Mouse (Mus musculus): ENCODE measurements at regions not wholly inside any gene's neighbourhood (a gene's known extent, or its start where the extent isn't known, plus 50 kb on each side); places are given as distances from the start of the nearest gene placed in this dataset.

DNA sequence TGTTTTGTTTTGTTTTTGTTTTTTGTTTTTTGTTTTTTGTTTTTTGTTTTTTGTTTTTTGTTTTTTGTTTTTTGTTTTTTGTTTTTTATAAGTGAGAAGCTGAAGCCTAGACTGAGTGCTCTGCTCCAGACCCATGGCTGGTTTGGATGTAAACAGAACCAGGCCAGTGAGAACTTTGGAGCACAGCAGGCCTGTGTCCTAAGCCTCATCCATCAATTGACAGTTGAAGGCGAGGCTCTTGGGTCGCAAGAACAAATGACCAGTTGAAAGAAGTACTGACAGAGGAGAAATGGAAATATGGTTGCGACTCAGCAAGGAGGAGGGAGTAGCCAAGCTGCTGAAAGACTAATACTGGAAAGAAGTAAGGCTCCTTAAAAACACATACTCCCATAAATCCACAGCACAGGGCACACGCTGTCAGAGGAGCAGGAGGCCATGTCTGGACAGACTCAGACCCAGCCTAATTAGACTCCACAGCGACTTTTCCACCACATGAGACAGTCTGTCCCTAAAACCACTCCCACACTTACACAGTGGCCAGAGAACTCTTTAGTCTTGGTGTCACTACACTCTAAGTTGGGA lies 240.6 kb upstream of the Akirin2 start:
- ATAC-seq (ENCODE audit: extremely low read depth, insufficient number of reproducible peaks, low FRiP score, poor library complexity, severe bottlenecking) = no peak

DNA sequence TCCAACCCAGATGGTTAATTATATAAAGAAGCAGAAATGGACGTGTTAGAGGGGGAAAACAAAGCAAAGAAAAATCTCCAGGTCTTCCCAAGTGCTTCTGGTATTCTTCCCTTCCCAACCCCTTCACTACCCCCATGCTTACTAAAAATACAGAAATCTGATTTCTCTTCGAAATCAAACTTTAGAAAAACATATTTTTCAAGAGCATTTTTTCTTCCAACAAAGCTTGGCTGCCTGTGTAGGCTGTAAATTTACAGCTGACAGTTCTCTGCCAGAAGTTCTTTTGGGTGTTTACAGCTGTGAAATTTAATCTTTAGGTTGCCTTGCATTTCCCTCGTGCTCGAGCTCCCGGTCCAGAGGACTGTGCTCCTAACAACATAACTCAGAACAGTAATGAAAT lies 234.9 kb upstream of the Akirin2 start:
- no peak for ATAC-seq (ENCODE audit: extremely low read depth, insufficient number of reproducible peaks, low FRiP score, poor library complexity, severe bottlenecking)

DNA sequence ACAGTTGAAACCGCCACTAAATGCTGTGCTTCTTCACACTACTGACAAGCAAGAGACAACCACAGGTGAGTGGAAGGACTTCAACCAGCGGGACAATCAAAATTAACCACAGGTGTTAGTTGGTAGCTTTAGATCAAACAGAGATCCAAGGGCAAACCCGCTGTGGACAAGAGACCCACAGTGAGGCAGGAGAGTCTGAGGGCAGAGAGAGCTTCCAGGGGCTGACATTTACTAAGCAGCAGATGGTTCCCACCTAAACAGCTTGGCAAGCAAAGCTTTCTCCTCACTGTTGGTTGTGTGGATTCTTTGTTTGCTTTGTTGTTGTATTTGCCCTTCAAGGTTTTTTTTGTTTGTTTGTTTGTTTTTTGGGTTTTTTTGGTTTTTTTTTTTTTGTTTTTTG lies 227.9 kb upstream of the Akirin2 start:
- no peak for ATAC-seq (ENCODE audit: extremely low read depth, insufficient number of reproducible peaks, low FRiP score, poor library complexity, severe bottlenecking)

DNA sequence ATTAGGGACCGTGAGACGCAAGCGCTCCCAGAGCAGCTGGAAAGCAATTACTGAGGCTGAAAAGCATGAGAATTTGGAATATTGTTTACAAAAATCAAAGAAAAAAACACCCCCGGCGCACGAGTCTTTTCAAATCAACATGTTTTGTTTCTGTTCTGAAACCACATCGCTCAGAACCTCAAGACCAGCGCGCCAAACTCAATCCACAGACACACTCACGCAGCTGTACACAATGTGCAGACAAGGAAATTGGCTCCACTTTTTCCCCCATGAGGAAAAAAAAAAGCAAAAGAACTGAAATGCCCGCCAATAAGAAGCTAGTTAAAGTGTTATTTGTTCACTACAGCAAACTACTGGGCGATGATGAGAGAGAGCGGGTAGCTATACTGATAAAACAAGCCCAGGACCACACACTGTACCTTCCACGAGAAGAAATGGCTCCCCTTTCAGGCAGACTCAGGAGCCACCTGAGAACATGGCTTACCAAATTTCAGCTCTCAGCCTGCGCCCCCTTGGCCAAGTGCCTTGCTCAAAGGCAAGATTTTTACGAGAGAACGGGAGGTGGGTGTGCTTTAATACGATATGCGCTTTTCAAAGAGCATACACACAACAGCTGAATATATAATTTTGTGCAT lies 222.5 kb upstream of the Akirin2 start:
- ATAC-seq (ENCODE audit: extremely low read depth, insufficient number of reproducible peaks, low FRiP score, poor library complexity, severe bottlenecking) = no peak

DNA sequence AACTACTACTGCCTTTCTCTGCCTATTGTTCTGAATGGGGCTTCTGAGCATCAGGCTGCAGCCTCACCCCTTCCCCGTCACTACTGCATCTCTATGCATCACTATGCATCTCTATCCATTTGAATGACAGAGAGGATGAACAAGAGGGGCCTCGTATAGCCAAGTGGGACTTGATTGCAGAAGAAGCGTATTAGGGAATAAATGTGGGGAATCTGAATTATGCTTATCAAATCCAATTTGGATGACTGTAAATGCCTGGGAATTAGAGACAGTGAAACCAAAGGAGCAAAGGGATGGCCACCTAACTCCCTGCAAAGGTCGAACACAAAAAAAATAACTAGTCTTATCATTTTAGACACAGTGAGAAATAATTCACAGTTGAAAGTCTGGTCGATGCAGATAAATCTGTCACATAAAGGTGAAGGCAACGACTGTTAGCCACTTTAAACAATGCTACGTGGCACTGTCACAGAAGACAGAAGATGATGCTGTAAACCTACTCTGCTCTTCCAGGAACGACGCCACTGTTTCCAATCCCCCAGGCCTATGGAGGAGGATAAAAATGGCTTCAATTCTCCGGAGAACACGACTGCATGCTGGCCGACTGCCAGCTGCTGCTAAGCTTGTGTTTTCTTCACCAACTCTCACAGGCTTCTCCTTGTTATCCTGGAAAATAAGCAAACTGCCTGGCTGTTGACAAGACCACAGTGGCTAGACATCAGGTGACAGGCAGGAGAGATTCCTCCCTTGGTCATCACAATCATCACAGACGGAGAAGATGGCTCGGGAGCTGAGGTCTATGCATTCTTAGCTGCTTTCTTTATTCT lies 213.6 kb upstream of the Akirin2 start:
- no peak for ATAC-seq (ENCODE audit: extremely low read depth, insufficient number of reproducible peaks, low FRiP score, poor library complexity, severe bottlenecking)

DNA sequence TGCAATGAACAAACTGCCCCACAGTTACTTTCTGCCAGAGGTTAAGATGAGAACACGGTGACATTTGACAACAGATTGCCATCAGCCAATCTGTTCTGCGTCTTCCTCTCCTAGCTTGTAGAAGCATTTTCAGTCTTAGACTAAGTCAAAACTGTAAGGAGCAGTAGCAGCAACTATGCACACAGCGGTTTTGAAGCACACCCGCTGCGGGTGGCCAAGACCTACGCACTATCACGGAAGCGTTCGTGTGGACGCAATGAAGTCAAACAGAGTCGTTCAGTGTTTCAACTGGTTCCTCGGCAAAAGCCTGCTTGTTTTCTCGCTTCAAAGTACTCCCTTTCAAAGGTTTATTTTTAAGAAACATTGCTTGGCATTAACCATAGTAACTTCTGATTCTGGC lies 212.9 kb upstream of the Akirin2 start:
- no peak for ATAC-seq (ENCODE audit: extremely low read depth, insufficient number of reproducible peaks, low FRiP score, poor library complexity, severe bottlenecking)

DNA sequence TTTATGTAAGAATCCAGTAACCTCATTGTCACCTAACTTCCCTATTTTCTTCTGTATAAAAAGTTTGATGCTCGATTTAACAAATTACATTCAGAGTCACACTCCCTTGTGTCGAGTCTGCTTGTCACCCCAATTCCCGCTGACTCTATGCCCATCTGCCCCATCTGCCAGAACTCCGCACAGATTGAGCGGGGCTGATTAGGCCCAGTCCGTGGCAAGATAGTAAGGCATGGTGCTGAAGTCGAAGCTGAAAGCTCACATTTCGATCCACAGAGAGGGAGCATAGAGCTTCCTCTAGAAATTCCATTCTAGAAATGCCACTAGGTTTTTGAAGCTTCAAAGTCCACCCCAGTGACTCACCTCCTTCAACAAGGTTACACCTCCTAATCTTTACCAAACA lies 210.7 kb upstream of the Akirin2 start:
- no peak for ATAC-seq (ENCODE audit: extremely low read depth, insufficient number of reproducible peaks, low FRiP score, poor library complexity, severe bottlenecking)

DNA sequence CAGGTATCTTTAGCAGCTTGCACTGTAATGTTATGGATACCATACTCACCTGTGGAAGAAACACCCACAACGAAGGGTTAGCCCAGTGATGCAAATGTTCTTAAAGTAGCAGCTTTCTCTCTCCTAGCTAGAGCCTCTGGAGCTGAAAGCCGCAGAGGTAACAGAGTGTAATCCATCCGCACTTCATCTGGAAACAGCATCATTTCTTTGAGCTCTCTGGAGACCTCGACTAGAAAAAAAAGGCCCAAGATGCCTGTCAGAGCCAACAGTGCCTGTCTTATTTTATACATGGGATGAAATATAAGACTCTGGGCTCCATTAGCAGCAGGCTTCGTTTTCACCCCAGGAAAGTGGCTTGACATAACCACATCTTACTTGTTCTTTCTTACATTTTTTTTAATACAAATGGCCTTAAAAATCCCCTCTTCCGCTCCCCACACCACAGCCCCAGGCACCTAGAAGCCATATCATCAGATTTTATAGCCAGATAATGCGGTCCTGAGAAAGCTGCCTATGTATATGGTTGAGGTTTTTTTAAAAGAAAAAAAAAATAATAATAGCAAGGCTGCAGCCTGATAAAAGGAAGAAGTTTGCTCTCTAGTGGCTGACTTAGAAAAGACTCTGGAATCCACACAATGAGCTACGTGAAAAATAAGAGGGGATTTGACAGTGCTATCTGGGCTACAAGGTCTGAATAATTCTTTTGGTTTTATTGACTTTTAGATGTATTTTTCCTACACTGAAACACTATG lies 179.3 kb upstream of the Akirin2 start:
- ATAC-seq (ENCODE audit: extremely low read depth, insufficient number of reproducible peaks, low FRiP score, poor library complexity, severe bottlenecking) = no peak

DNA sequence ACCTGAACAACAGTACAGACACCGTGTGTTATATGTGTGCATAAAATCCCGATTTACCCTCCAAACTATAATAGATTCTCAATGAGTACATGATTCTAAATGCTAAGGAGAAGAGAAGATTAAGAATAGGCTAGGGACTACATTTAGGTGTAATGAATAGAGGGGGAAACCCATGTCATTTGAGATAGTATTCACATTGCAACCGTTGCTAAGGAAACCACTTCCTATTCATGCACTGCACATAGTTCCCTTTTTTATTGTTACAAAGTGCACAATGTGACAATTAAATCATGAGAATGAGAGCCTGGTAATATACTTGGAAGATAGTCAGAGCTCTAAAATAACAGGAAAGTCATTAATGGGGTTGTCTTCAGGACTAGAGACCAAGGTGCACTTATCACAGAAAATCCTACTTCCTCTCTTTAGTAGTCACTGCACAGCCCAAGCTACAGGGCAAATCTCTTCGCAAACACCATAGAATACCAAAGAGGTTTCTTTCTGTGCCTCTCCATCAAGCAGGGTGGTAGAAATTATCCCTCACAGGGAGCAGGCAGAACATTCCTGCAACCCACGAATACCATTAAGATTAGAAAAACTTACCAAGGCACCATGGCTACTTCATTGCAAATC lies 164.3 kb upstream of the Akirin2 start:
- ATAC-seq (ENCODE audit: extremely low read depth, insufficient number of reproducible peaks, low FRiP score, poor library complexity, severe bottlenecking) = no peak

DNA sequence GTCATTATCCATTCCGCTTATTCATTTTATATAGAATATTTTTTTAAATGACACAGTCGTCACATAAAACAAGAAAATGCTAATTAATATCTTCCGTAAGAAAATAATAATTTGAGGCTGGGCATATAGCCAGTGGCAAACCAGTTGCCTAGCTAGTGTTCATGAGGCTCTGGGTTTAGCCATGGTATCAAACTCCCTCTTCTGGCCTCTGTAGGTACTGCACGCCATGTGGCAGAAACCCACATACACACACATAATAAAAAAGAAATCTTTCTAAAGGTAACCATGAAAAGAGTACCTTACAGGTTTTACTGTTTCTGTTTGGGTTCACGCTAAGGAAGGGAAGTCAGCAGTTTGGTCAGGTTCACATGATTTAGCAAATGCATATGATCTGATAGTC lies 159.2 kb upstream of the Akirin2 start:
- ATAC-seq (ENCODE audit: extremely low read depth, insufficient number of reproducible peaks, low FRiP score, poor library complexity, severe bottlenecking) = no peak

DNA sequence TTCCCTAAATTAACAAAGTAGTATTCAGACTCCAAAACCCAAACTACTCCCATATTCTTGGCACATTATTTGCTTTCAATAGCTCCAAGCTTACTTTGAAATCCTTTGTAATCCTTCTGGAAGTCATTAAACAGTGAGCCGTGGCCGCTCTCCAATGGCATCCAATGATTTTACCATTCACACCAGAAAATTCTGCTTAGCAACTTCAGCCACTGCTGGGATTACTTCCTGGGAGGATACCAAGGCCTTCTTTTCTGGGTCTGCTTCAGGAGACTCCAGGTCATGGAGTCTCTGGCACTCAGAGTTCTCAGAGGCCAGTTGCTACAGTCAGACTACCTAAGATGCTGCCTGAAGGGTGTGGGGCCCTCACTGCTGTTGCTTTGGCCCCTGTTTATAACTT lies 147.7 kb upstream of the Akirin2 start:
- no peak for ATAC-seq (ENCODE audit: extremely low read depth, insufficient number of reproducible peaks, low FRiP score, poor library complexity, severe bottlenecking)

DNA sequence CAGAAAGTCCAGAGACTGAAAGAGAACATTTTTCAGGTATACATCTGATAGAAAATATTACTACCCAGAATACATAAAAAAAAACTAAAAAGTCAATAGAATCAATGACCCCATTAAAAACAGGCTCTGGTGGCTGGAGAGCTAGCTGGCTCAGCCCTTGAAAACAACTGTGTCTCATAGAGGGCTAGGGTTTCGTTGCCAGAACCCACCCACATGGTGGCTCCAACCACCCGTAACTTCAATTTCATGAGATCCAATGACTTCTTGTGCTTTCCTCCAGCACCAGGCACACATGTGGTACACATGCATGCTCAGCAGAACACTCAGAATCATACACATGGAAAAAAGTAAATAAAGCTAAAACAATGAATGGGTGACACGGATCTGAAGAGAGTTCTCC lies 143.6 kb upstream of the Akirin2 start:
- ATAC-seq (ENCODE audit: extremely low read depth, insufficient number of reproducible peaks, low FRiP score, poor library complexity, severe bottlenecking) = no peak

DNA sequence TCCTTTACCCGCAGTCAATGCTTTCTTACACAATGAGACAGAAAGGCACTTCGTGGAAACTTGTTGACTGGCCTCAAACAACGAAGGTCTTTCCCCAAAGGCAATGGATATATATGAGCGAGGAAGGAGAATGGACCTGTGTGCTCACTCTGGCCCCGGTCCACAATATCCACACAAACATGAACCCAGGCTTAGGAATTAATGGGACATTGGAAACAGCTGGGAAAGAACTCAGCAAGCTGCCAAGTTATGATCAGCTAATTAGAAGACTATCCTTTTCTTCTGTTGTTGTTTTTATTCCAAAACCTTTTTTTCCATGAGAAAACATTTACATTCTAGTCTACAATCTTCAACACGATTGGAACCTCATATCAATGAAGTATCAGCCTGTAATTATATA lies 129.8 kb upstream of the Akirin2 start:
- no peak for ATAC-seq (ENCODE audit: extremely low read depth, insufficient number of reproducible peaks, low FRiP score, poor library complexity, severe bottlenecking)

DNA sequence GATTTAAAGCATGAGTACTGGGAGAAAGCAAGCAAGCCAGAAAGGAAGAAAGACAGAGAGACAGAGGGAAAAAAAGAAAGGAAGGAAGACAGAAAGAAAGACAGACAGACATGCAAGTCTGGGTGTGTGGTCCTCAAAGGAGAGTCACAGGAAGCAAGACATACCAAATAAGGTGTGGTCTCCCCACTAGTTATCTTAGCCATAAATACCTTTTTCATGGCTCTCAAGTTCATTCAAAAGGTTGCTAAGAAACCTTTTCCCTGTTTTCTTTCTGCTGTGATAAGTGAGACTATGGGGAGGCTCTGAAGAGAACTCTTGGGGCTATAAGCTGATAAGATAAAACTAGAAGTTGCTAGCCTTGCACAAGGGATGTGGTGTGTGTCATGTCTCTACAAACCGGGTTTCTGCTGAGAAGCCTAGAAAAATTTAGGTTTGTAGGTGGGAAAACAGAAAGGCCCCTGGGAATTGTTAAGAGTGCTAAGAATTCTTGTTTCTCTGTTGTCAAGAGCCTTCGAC lies 126.5 kb upstream of the Akirin2 start:
- no peak for ATAC-seq (ENCODE audit: extremely low read depth, insufficient number of reproducible peaks, low FRiP score, poor library complexity, severe bottlenecking)

DNA sequence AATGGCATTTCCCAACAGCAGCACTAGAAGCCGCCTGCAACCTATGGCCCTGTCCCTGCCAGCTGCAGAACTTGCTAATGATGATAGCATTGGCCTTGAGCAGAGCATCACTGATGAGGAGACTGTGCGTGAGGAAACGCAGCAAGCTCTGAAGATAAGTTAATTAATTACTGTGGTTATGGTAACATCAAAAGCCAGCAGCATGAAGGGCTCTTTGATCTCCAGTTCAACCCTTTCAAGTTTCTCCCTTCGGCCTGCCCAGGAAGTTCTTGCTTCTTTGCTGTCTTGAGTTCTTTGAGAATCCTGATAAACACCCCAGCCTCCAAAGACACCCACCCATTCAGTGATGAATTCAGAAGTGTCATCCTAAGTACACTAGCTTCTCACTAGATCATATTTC lies 121.7 kb upstream of the Akirin2 start:
- ATAC-seq (ENCODE audit: extremely low read depth, insufficient number of reproducible peaks, low FRiP score, poor library complexity, severe bottlenecking) = no peak

DNA sequence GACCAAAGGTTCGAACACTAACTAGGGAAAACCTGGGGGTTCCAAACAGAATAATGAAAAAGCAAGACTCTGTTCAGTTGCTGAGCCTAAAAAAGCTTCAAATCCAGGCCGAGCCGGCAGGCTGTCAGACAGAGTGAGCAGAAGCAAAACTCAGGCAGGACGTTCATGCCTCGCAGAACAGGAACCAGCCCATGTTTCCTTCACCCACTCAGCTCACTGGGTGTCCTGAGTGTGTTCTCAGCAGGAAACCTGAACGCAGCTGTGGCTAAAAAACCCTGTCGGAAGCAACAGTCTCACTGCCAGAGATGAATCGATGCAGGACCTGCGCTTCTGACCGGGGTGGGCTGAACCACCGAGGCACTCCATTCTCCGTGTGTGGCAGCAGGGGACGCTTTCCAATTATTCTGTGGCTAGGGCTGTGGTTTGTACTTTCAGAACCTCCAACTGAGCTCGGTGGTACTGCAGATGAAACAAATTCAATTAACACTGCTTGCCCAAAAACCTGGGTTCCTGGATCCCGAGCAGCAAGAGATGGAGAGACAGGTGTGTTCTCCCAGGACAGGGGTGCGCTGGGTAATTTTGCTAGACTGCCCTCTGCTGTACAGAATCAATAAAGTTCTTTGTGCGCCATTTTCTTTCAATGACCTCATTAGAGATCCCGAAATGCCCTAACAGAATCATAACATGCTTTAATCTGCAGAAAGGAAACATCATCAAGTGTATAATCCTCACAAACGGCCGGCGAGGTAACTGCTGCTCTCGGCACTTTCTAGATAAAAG lies 121.1 kb upstream of the Akirin2 start:
- ATAC-seq (ENCODE audit: extremely low read depth, insufficient number of reproducible peaks, low FRiP score, poor library complexity, severe bottlenecking) = peak; percentile 23; the same call in 1 of the 2 replicates

DNA sequence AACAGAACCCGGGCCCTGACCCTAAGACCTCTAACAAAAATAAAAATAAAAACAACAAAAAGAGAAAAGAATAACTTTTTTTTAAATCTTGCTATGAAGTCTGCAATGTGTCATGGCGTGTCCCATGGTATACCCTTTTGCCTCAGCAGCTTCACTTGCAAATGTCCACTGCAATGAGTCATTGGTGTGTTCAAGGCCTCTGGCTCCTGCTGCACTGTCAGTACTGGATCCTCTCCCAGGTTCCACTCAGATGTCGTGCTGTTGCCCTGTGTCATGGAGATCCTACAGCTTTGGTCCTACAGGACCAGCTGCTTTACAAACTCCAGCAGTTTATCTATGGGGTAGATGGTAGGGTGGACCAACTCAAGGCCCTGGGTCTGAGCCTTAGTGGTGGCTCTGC lies 113.4 kb upstream of the Akirin2 start:
- ATAC-seq (ENCODE audit: extremely low read depth, insufficient number of reproducible peaks, low FRiP score, poor library complexity, severe bottlenecking) = no peak

DNA sequence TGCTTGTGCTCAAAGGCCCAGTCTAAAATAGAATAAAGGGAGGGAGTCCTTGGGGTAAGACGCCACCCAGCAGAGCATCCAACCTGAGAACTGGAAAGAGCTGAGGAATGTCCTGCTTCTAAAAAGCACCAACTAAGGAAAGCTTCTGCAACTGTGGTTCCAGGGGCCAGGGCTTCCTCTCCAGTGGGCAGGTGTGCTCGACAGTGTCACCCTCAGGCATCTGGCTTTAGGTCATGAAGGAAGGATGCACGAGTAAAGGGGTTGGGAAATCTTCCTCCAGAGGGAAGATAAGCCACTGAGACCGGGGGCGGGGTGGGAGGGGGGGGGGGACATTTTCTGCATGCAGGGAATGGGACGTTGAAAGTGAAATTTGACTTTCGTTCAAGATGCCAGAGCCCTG lies 101.2 kb upstream of the Akirin2 start:
- no peak for ATAC-seq (ENCODE audit: extremely low read depth, insufficient number of reproducible peaks, low FRiP score, poor library complexity, severe bottlenecking)

Data from neutrophil, adult 5-6 weeks (primary cell).